Comparison of ENCODE assay signal across 7 mouse cellular contexts in genomic region chr11:57983480-57984342, GRCm38 (mm10). TPM values are rescaled to one million over a fixed set of nuclear protein-coding genes. Genes with fewer than 3 reads are reported as not detected.
DNase-seq lines count a peak whose midpoint lies in the region; ATAC-seq lines count a peak whose summit lies in the region.

No protein-coding gene starts in this region.

- no peak for ATAC-seq in inflammation-experienced regulatory T-cells, adult 6 months

- DNase-seq in c-Kit-negative CD71-positive TER-119-positive erythroid progenitor cells, embryonic 14.5 days (ENCODE audit: low read depth, low spot score), result peak; percentile 51
- peak; percentile 19 for DNase-seq in fat pad, adult 2 months (ENCODE audit: extremely low read depth, low read depth, low spot score)
- peak; percentile 51 for DNase-seq in kidney, postnatal 10 days
- DNase-seq in lung, postnatal 25 days (ENCODE audit: low spot score), result peak; percentile 50
- DNase-seq in retina, postnatal 1 day, result no peak
- no peak for DNase-seq in thymus, postnatal 4 days

RNA-seq across cellular contexts. Expression of gene Larp1, which starts 25.2 kb away (rescaled TPM):
- polyA plus RNA-seq in inflammation-experienced regulatory T-cells, adult 6 months (2017; shearing (Covaris generic)), result 10 to 100 TPM; 21.0 to 29.3 (median 24.1) TPM

Comparison
In these comparisons a context has a peak if more than half of its experiments do, and no peak if none do; other contexts are left out.
1. DNase-seq: peak in c-Kit-negative CD71-positive TER-119-positive erythroid progenitor cells, embryonic 14.5 days (single experiment), fat pad, adult 2 months (single experiment), kidney, postnatal 10 days (single experiment) and lung, postnatal 25 days (single experiment); none in retina, postnatal 1 day (single experiment) and thymus, postnatal 4 days (single experiment).